ENCODE assay signal across 1 mouse cellular context in genomic region chr9:60571725-60572124, GRCm38 (mm10).
TF ChIP-seq lines count a peak whose summit lies in the region.

No protein-coding gene starts in this region.

TF ChIP-seq in MEL, 35 proteins besides CTCF, POLR2A, EP300 and RAD21 (continued from another document):
- no peak for TF ChIP-seq ZNF384 (IDR thresholded peaks at IDR 0.05; ENCODE audit: low read depth, low read length)
- TF ChIP-seq MEF2A (IDR thresholded peaks at IDR 0.05; ENCODE audit: extremely low read depth, insufficient replicate concordance, low read depth, low read length, poor library complexity, severe bottlenecking): no peak
- no peak for TF ChIP-seq JUND (IDR thresholded peaks at IDR 0.05; ENCODE audit: low read depth, low read length)
- TF ChIP-seq ZMIZ1 (IDR thresholded peaks at IDR 0.05; ENCODE audit: low read depth, low read length): no peak
- no peak for TF ChIP-seq CHD1 (IDR thresholded peaks at IDR 0.05; ENCODE audit: low read depth, low read length)
- TF ChIP-seq RCOR1 (IDR thresholded peaks at IDR 0.05; ENCODE audit: low read depth, low read length): no peak
- TF ChIP-seq MAFK (IDR thresholded peaks at IDR 0.05; ENCODE audit: borderline replicate concordance, low read depth, low read length): 0 out of 2 replicates have a peak, but pooled peaks have one; percentile 40
- no peak for TF ChIP-seq UBTF (IDR thresholded peaks at IDR 0.05; ENCODE audit: borderline replicate concordance, insufficient read depth, low read depth, low read length)
- TF ChIP-seq CHD2 (IDR thresholded peaks at IDR 0.05; ENCODE audit: low read length): no peak
